Mouse (Mus musculus) spleen, embryonic (tissue): ENCODE data around the gene Ogn.
"Not testable (repeated sequence)": the region's sequence is repeated elsewhere in the genome, so short reads cannot be mapped to it uniquely, and the experiment has no call there.

Experiments
- CTCF ChIA-PET: fragments of 350-600 bp; sonication (Branson Sonifier 250); formaldehyde crosslinking; loops from one replicate; lab custom pipeline; 2022; lab: Charles Lee

The Ogn gene

GRCm38 (mm10) chr13:49607714-49608113 is at the start of gene Ogn:
TSS of gene Ogn (plus strand) at chr13:49608046.
- CTCF ChIA-PET: no interaction called here

DNA sequence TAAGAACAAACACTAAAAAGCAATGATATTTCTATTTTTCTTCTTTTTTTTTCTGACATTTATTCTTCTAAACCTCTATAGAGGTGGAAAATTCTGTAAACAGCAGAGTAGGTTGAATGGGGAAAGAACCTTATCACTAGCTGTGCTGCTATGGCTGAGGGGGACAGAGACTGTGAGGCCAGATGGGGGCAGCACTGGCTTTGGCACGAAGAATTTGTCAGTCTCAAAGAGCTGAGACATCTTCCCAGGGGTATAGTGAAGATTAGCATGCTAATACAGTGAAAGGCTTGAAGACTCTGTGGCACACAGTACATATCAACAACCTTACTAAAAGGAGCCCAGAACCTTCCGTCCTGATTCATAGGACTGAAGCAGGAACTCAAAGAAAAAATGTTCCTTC is 48.7 kb upstream of the Ogn start:
- CTCF ChIA-PET: no interaction called here

DNA sequence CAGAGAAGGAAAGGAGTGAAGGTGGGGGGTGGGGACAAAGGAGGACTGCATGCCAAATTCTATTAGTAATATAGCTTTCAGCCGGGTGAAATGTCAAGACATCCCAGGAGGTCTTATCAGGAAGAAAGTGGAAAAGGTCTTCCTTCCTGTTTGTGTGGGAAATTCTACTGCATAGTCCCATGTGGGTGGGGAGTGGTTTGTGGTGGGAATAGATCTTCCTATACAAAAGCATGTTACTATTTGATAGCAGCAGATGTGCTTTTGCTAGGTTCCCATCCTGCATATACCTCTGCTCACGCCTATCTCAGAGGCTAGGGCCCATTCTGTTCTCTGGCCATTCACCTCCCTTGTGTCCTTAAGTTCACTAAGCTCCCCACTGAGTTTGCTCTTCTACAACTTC is 47.0 kb upstream of the Ogn start:
- CTCF ChIA-PET: no interaction called here

DNA sequence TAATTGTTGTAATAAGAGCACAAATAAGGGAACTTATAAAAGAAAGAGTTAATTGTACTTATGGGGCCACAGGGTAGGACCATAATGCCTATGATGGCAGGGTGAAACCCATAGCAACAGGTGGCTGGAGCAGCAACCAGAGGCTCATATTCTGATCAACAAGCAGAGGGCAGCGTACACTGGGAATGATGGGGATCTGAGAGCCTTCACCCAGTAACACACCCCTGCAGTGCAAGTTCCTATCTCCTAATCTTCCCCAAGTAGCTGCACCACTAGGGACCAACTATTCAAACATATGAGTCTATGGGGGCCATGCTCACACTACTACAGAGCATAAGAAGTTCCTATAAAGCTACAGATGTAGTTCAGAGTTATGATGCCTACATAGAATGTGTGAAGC is 43.5 kb upstream of the Ogn start:
- CTCF ChIA-PET: no interaction called here

DNA sequence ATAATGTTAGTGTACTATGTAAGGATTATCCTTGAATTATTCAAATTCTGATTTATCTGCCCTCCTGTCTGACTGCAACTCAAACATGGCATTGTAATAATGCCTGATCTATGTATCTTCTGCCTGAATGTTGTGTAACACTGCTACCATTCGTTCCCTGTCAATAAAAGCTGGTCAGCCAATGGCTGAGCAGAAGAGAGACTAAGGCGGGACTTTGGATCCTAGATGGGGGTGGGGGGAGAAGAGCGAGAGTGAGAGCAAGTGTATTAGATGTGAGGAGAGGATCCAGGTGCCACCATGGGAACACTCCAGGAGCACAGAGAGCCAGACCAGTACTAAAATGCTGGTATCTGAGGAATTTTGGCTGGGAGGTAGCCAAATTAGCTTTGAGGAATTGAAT is 37.5 kb upstream of the Ogn start:
- CTCF ChIA-PET: no interaction called here

DNA sequence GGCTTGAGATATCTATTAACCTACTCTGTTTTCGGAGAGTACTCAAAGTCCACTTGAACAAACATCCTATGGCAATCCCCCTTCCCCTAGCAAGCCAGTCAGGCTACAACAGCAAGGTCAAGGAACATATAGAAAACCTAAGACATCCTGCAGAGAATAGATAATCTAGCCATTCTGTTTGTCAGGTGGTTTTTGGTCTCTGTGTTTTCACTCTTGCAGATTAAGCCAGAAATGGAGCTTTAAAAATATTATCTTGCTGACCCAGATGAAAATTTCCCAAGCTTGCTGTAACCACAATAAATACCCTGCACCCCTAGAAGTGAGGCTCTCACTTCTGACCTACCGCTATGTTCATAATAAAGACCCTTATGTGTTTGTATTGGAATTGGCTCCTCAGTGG is 36.4 kb upstream of the Ogn start:
- CTCF ChIA-PET: no interaction called here

DNA sequence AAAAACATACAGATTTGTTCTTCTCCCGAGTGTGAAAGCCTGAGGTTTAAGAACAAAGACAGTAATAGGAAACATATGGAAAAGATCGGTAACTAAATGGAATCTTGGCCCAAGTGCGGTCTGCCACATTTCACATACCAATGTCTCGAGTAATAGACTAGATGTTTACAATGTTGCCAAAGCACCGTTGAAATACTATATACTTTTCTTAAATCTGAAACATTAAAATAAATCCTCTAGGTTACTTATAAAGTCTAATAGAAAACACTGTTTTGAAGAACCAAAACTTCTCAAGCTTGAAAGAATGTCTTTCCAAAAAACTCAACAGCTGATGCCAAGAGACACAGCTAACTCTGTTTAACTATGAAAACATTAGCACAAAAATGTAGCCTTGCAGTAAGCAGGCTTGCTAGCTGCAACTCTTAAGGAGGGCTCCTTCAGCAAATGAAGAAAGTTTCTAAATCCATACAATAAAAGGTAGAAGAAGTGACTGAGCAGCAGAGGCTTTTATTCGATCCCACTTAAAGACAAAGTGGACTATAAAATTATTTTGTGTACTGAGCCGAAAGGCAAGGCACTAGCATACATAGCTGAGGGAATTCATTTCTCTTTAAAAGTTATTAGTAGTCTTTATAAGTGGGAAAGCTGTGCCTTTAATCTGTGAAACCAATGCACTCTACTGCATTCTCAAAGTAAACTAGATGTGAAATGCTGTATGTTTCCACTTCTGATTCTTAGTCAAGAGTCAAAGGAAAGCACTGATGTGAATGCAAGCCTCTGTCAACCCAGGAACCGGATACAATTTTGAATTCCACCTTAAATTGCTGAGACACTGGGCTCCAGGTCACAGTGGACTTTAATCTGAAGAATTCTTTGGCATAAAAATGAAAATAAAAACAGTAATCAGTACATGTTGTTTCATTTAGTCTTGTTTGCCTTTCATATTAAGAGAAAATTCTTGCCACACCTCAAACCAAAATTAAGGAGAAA is 26.0 kb upstream of the Ogn start, which contains the start of gene Omd:
Omd (plus strand) TSS at position 922 of the 990 bp plus-strand sequence.
- CTCF ChIA-PET: no interaction called here

DNA sequence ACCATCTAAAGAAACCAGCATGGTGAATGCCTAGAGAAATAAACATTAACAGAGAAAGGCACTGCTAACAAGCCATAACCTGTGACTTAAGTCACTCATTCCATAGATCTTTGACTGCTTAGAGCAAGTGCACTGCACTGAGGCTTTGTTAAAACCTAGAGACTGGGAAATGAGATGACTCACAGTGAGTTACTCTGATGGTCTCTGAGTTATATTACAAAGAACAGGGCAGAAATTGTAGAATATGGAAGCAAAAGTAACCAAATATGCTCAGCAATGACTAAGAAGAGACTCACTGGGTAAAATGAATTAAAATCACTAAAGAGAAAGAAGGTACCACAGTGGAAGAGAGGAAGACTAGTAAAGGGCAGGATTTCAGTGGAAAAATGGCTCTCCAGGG is 24.0 kb upstream of the Ogn start:
- CTCF ChIA-PET: interaction anchor here (0.6 kb wide), 1 partner anchor 20 kb away, joined by 3 read pairs; no protein-coding TSS in a partner anchor

- CTCF ChIA-PET: interaction anchor here (0.6 kb wide), 1 partner anchor 20 kb away, joined by 3 read pairs; no protein-coding TSS in a partner anchor
These were observed 23.4 kb upstream of the Ogn start for GRCm38 (mm10) chr13:49584307-49585005.

DNA sequence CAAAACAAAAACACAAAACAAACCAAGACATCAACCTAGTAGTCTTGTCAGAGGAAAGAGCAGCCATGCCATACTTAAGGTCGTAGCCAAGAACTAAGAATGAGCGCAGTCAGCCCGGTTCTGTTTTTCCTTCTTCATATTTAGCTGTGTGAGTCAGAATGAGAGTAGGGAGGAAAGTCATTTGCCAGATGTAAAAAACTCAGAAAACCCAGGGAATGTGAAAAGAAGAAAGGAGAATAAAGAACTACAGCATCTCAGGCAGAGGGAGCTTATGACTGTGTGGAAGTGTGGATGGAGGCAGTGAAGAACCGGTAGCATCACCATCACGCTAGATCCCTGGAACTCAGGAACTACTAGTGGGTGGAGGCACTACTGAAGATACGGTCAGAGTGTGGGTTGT is 21.8 kb upstream of the Ogn start:
- CTCF ChIA-PET: interaction anchor here (0.8 kb wide), 1 partner anchor 87 kb away, joined by 3 read pairs; no protein-coding TSS in a partner anchor

DNA sequence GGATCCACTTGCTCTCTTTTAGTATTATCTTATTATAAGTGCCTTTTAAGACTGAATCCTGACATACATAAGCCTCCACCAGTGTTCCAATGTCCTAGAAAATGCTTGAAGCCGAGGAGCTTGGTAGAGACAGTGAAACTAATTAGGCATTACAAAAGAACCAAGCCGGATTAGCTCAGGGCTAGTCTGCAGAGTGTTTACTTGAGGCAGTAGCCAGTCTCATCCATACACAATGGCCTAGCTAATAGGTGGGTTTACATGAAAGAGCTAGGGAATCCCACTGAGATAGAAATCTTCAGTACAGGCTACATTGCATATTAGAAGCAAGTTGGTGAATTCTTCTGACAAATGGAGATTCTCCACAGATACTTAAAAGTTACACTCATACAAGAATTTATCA is 5.3 kb upstream of the Ogn start:
- CTCF ChIA-PET: not testable (repeated sequence)

- CTCF ChIA-PET: no interaction called here
These were observed 4.2 kb upstream of the Ogn start for GRCm38 (mm10) chr13:49603603-49604002.

GRCm38 (mm10) chr13:49608589-49609322 is 910 bp downstream of the Ogn start:
- CTCF ChIA-PET: no interaction called here

- CTCF ChIA-PET: no interaction called here
These were observed 9.2 kb downstream of the Ogn start for GRCm38 (mm10) chr13:49617021-49617420.

DNA sequence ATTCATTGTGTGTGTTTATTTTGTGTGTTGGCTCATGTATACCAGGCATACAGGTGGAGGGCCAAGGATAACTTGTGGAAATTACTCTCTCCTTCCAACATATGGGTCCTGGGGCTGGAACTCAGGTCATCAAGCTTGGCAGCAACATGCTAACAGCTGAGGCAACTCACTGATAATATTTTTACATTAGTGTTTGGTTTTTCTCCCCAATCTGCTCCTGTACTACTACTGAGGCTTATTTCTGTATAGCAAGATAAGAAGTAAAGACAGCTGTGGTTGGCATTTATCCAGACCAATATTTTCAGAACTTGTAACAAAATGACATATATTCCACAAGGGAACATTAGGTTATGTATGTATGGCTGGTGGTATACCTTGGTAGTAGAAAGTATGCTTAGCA is 10.5 kb downstream of the Ogn start:
- CTCF ChIA-PET: no interaction called here

DNA sequence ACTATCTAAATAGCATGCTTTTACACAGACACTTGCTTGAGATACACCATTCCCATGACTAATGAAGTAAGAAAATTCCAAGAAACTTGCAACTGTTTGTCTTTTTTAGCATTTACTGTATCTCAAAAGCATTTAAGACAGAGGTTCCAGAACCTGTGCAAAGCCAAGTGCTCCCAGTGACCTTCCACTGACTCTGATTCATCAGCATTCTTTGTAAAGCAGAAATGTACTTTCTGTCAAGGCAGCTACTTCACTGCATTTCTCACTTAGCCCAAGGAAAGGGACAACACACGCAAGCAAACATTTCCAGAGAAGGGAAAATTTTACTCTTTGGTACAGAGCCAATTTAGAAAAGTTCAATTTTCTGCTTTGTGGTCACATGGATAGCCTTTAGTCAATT is 15.4 kb downstream of the Ogn start:
- CTCF ChIA-PET: no interaction called here

DNA sequence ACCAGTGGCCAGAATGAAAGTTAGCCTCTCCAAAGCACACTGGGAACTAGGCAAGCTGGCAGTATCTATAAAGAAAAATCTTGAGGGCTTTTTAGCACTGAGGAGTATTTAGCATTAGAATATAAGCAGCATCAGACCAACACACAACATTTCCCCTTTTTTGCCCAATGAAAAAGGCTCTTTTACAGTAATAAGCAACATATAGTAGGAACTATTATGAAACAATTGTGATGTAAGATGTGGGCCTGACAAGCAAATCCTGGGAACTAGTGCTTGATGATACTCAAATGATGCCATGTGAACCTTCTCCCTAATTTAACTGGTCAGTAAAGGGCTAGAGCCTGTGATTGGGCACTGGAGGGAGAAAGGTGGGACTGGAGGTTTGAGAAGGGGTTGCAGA is 20.3 kb downstream of the Ogn start:
- CTCF ChIA-PET: no interaction called here

GRCm38 (mm10) chr13:49629076-49629475 is 21.2 kb downstream of the Ogn start:
- CTCF ChIA-PET: no interaction called here

DNA sequence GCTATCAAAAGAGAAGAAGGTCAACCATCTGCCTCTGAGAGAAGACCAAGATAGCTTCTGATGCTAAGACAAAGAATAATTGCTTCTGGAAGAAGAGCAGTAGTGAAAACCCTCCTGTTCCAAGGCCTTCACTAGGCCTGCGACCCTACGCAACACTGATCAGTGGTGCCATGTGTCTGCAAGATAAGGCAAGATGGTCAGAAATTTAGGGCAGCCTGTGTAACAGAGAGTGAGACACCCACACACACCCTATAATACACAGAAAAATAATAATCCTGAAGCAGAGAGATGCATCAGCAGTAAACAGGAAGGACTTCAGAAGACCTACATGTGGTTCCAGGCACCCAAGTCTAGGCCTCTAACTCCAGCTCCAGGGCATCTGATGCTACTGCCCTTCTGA is 32.1 kb downstream of the Ogn start:
- CTCF ChIA-PET: no interaction called here

GRCm38 (mm10) chr13:49642650-49643049 is 34.8 kb downstream of the Ogn start:
- CTCF ChIA-PET: no interaction called here

DNA sequence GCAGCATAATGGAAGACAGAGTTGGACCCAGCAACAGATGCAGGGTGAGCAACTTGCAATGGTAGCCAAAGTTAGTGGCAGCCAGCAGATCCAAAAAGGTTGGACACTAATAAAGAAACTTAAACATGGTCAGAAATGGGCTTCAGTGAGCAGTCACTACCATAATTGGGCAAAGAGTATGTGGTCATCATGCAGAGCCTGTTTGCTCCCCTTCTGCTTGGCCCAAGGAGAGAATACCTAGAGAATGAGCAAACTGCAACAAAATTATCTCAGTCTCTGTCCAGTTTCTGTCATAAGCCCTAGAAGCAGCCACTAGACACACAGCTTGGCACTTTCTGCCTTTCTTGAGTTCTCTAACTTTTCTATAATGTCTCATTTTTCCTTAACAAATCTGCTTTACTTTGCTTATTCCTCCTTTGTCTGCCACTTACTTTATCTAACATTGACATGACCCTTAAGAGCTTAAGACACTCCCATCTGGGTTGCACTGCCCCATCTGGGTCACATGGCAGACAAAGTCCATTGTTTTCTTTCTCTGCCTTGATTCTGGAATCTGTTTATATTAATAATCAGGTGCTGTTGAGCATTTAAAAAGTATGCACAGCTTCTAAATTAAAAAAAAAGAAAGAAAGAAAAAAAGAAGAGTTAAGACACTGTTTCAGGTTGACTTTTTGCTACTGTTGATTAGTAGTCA is 36.0 kb downstream of the Ogn start:
- CTCF ChIA-PET: no interaction called here
